Mouse (Mus musculus) ES-Bruce4 (cell line): ENCODE measurements around the gene Mlf2. TPM values are rescaled to one million over a fixed set of nuclear protein-coding genes. Genes with fewer than 3 reads are reported as not detected.

Experiments used
- H3K27ac ChIP-seq: 2 replicates; pipeline ENCODE4 v1.5.1; 2012; ENCODE audit warnings: low read length, inconsistent platforms; ENCODE audit not compliant: insufficient read depth
- H3K27me3 ChIP-seq: 2 replicates; pipeline ENCODE4 v1.6.1; 2012; ENCODE audit warnings: mild to moderate bottlenecking, low read length, inconsistent platforms; ENCODE audit not compliant: control insufficient read depth, poor library complexity, insufficient read depth, severe bottlenecking
- H3K36me3 ChIP-seq: 2 replicates; pipeline ENCODE4 v1.6.1; 2012; ENCODE audit warnings: inconsistent platforms, mild to moderate bottlenecking, low read length, moderate library complexity; ENCODE audit not compliant: control insufficient read depth, poor library complexity, insufficient read depth, severe bottlenecking
- H3K4me1 ChIP-seq: one replicate; pipeline ENCODE4 v1.8.1; 2011; ENCODE audit warnings: low read length; ENCODE audit not compliant: control insufficient read depth, insufficient read depth
- H3K4me3 ChIP-seq: 2 replicates; pipeline ENCODE4 v1.5.1; 2011; ENCODE audit warnings: low read depth, mild to moderate bottlenecking, low read length
- H3K9ac ChIP-seq: 2 replicates; pipeline ENCODE4 v1.6.1; 2012; ENCODE audit warnings: low read depth, mild to moderate bottlenecking, inconsistent platforms; ENCODE audit not compliant: poor library complexity, severe bottlenecking
- H3K9me3 ChIP-seq: replicated peaks from 2 replicates; pipeline ENCODE4 v1.6.1; 2012; ENCODE audit warnings: mild to moderate bottlenecking, low read length, inconsistent platforms; ENCODE audit not compliant: control insufficient read depth, poor library complexity, insufficient read depth, severe bottlenecking
- CTCF ChIP-seq: IDR thresholded peaks from one replicate; pipeline ENCODE4 v1.8.1; 2011; ENCODE audit warnings: low read depth, low read length
- EP300 ChIP-seq: IDR thresholded peaks from 2 replicates; pipeline ENCODE4 v1.6.1; 2011; ENCODE audit warnings: low read depth, low read length; ENCODE audit not compliant: insufficient read depth
- POLR2A ChIP-seq: IDR thresholded peaks from one replicate; pipeline ENCODE4 v1.8.1; 2011; ENCODE audit warnings: low read length; ENCODE audit not compliant: insufficient read depth
- polyA plus RNA-seq: library from polyadenylated mRNA; stranded (reverse); fragments of >200 nt; gene quantifications from 2 replicates; pipeline ENCODE4 v1.2.4, GENCODE M21; 2011; ENCODE audit warnings: low read depth; ENCODE audit not compliant: missing spikeins, insufficient read depth, insufficient read length

Gene Mlf2
- polyA plus RNA-seq, 1 experiment: 263 TPM

DNA sequence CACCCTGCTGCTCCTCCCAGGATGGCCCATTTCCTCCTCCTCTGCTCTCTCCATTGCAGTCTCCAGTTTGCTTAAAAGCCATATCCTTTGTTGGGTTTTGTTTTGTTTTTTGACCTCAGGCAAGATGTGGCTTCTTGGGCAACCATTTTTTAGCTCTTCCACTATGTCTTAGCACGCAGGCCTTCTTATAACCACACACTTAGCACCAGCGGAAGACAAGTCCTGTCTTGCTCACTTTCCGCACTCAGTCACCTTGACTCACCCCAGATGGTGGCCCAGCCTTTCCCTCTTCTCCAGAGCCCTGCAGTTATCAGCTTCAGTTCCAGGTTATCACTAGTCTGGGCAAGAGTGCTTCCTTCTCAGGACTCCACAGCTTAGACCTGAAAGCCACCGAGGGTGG is 24.0 kb downstream of the Mlf2 start:
- Histone ChIP-seq H3K9me3 (peaks cover 38% of the 10 kb centered on the region), H3K27ac (peak overlapping the region; percentile 99), H3K36me3 (peaks cover 25% of the 10 kb centered on the region), H3K9ac (no peak overlapping the region), H3K27me3 (no peaks in the 10 kb centered on the region), H3K4me1 (no peaks in the 10 kb centered on the region), H3K4me3 (no peak overlapping the region)
- TF ChIP-seq EP300: no peak
- no peak for TF ChIP-seq POLR2A

DNA sequence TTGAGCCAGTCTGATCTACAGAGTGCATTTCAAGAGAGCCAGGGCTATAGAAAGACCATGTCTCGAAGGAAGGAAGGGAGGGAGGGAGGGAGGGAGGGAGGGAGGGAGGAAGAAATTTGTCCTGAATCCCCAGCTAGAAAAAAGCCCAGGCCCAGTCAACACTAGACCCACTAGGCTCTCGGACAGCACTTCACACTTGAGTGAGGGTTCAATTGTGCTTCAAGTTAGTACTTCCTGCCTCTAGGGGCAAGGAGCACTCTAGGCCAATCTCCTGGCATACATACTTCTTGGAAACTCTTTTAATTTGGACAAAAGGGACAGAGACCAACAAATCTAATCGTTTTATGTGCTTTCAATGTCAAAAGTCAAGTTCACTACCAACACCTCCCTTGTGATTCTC is 26.9 kb downstream of the Mlf2 start:
- Histone ChIP-seq H3K4me3 (no peak overlapping the region), H3K4me1 (no peaks in the 10 kb centered on the region), H3K27me3 (no peaks in the 10 kb centered on the region), H3K36me3 (peaks cover 41% of the 10 kb centered on the region), H3K27ac (no peak overlapping the region), H3K9me3 (peaks cover 11% of the 10 kb centered on the region), H3K9ac (no peak overlapping the region)
- TF ChIP-seq POLR2A: no peak
- no peak for TF ChIP-seq CTCF
- no peak for TF ChIP-seq EP300

DNA sequence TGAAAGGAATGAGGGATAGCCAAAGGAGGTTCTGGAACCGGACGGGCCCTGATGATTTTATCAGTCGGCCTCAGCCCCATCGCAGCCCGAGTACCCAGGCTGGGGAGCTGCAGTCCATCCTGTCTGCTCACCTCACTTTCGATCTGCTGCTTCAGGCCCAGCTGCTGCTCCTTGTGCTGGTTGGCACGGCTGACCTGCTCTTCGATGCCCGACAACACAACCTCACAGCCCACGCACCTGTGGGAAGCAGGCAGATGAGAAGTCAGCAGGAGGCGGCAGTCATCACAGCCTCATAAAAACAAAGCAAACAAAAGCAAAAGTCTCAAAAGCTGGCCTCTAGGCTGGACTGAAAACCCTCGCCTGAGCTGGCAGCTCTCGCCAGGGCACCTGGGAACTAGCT is 28.8 kb downstream of the Mlf2 start:
- H3K4me3 ChIP-seq: no peak overlapping the region
- H3K4me1 ChIP-seq: no peaks in the 10 kb centered on the region
- no peaks in the 10 kb centered on the region for H3K27me3 ChIP-seq
- no peaks in the 10 kb centered on the region for H3K9me3 ChIP-seq
- no peak overlapping the region for H3K27ac ChIP-seq
- TF ChIP-seq CTCF (no peak), EP300 (no peak), POLR2A (no peak)
- H3K9ac ChIP-seq: no peak overlapping the region
- H3K36me3 ChIP-seq: peaks cover 41% of the 10 kb centered on the region

DNA sequence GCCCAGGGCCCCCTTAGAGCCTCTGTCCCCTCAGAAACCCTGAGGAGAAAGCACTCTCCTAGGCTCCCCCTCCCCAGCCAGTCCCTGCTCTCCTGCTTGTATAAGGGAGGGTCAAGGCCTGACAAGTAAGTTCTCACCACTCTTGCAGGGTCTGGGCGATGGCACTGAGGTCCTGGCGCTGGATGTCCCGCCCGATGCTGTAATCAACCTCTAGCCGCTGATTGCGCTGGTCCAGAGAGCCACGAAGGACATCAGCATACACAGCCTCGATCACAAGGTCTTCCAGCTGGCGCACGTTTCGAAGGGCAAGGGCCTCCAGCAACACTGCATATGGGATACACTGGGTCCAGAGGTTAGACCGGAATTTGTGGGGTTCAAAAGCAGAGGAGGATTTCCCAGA is 29.8 kb downstream of the Mlf2 start:
- 0 out of 2 replicates have a peak overlapping the region, but pooled peaks have one; percentile 10 for H3K27ac ChIP-seq
- no peak overlapping the region for H3K4me3 ChIP-seq
- TF ChIP-seq EP300: no peak
- peaks cover 41% of the 10 kb centered on the region for H3K36me3 ChIP-seq
- H3K9me3 ChIP-seq: no peaks in the 10 kb centered on the region
- H3K4me1 ChIP-seq: no peaks in the 10 kb centered on the region
- no peaks in the 10 kb centered on the region for H3K27me3 ChIP-seq
- H3K9ac ChIP-seq: no peak overlapping the region; the same call in 1 of the 2 replicates

DNA sequence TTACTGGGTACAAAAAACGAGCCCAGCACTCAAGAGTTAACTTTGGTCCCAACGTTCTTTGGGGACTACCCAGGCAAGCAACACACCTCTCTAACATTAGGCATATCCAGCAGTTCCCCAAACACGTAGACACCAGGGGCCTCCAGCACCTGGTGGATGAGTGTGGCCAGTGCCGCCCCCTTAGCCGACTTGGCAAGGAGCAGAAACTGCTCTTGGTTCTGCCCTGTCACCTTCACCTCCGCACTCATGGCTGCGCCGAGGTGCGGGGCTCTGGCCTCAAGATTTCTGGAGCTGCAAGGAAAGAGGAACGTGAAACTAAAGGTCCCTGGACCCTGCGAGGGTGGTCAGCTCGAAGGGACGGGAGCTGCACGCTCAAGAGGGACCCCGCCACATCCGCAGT is 33.5 kb downstream of the Mlf2 start:
- Histone ChIP-seq H3K4me3 (peak overlapping the region; percentile 95), H3K4me1 (no peaks in the 10 kb centered on the region), H3K27me3 (no peaks in the 10 kb centered on the region), H3K36me3 (peaks cover 24% of the 10 kb centered on the region), H3K9ac (peak overlapping the region; percentile 90), H3K9me3 (no peaks in the 10 kb centered on the region), H3K27ac (peak overlapping the region; percentile 58)
- TF ChIP-seq POLR2A: no peak
- no peak for TF ChIP-seq EP300
- TF ChIP-seq CTCF: no peak

DNA sequence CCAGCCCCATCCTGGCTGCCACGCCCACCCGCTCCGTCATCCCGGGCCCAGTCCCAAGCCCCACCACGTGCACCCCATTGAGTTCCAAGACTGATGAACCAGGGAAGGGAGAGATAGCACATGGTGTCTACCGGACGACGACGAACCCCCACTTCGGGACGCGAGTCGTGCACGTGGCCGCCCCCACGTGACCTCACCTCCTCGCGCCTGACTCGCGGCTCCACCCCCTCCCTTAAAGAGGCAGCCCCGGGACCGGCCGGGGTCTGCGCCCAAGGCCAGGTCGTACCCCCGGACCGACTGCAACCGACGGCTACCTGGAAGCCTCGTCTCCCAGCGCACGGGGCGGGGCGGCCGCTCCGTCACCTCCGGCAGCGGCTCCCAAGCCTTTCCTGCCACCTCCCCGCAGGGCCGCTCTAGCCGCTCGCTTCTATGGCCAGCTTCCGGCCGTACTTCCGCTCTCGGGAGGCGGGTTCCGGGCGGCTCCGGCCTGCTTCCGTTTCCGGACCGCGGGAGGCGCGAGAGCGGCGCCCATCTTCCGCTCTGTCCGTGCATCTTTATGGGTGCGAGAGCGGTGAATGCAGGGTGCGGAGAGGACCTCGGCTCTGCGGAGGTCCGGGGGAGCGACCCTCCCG is 34.0 kb downstream of the Mlf2 start, which contains the start of gene Cops7a:
TSS of gene Cops7a (minus strand) at position 451 of the 632 bp plus-strand sequence.
- no peaks in the 10 kb centered on the region for H3K9me3 ChIP-seq
- H3K27me3 ChIP-seq: no peaks in the 10 kb centered on the region
- H3K27ac ChIP-seq: peak within 1 kb of the TSS; percentile 88
- peak within 1 kb of the TSS; percentile 95 for H3K4me3 ChIP-seq
- peak within 1 kb of the TSS; percentile 90 for H3K9ac ChIP-seq
- H3K36me3 ChIP-seq: peaks cover 20% of the 10 kb centered on the region
- H3K4me1 ChIP-seq: no peaks in the 10 kb centered on the region
- peak; percentile 60; the same call in 1 of the 2 replicates for TF ChIP-seq EP300
- TF ChIP-seq CTCF: no peak
